Mouse (Mus musculus) cortical plate, adult 2 months (tissue): ENCODE measurements around the gene Ngly1.

Experiments
- CTCF ChIP-seq: fragments of 200-500 bp; IDR thresholded peaks from 2 replicates; pipeline ENCODE4 v1.5.1; 2011; ENCODE audit warnings: mild to moderate bottlenecking, control low read depth, low read length; ENCODE audit not compliant: insufficient read depth; ENCODE audit errors: extremely low read depth
- POLR2A ChIP-seq: fragments of 200-500 bp; IDR thresholded peaks from 2 replicates; pipeline ENCODE4 v1.6.1; 2011; ENCODE audit warnings: mild to moderate bottlenecking, low read length, control low read depth; ENCODE audit not compliant: insufficient read depth; ENCODE audit errors: extremely low read depth

GRCm38 (mm10) chr14:16279196-16279595 lies 30.1 kb downstream of the Ngly1 start:
- TF ChIP-seq CTCF = no peak
- no peak for TF ChIP-seq POLR2A
